8 mouse cellular contexts compared by ENCODE assay signal in genomic region chr9:75541497-75541896, GRCm38 (mm10). TPM values are rescaled to one million over a fixed set of nuclear protein-coding genes. Genes with fewer than 3 reads are reported as not detected.
DNase-seq lines count a peak whose midpoint lies in the region; ATAC-seq lines count a peak whose summit lies in the region.

No protein-coding gene starts in this region.

- no peak overlapping the region for H3K9ac ChIP-seq in heart, embryonic 15.5 days

- H3K4me3 ChIP-seq in heart, embryonic 15.5 days, result no peak overlapping the region

- peak overlapping the region; percentile 47 for H3K27ac ChIP-seq in heart, embryonic 15.5 days

- no peak for ATAC-seq in heart, embryonic 15.5 days (replicated peaks; ENCODE audit: insufficient number of reproducible peaks, insufficient read depth, low FRiP score, low read depth)

- H3K36me3 ChIP-seq in heart, embryonic 15.5 days, result no peaks in the 10 kb centered on the region

- H3K4me2 ChIP-seq in heart, embryonic 15.5 days, result peak overlapping the region; percentile 22; the same call in 1 of the 2 replicates

- peak; percentile 17 for DNase-seq in kidney, adult 18-20 months
- DNase-seq in kidney, postnatal 25 days, result no peak
- peak; percentile 53 for DNase-seq in lung, postnatal 10 days
- DNase-seq in thymus, postnatal 10 days (ENCODE audit: low spot score in 2 of 2), result peak; percentile 26 to 28
- DNase-seq in right cerebral cortex, postnatal 25 days, result no peak
- DNase-seq in layer of hippocampus, postnatal 10 days (ENCODE audit: low spot score in 2 of 2), result no peak
- no peak for DNase-seq in gastrocnemius, adult 18-20 months (ENCODE audit: low spot score)

- no peaks in the 10 kb centered on the region for H3K27me3 ChIP-seq in heart, embryonic 15.5 days

- 6% methylated on average over 5 of the region's 5 CpGs for WGBS in heart, embryonic 15.5 days

- no peaks in the 10 kb centered on the region for H3K9me3 ChIP-seq in heart, embryonic 15.5 days (replicated peaks)

- peaks cover 23% of the 10 kb centered on the region for H3K4me1 ChIP-seq in heart, embryonic 15.5 days (replicated peaks)

RNA-seq across cellular contexts. Expression of gene Tmod3, which starts 18.0 kb away (rescaled TPM):
- polyA plus RNA-seq in heart, embryonic 15.5 days (2015; fragmentation: Nextera tagmentation; extraction: Ambion mirVana), result 73.7 and 85.0 TPM in 2 replicates
- 10 to 100 TPM; 68.7 to 70.2 TPM for total RNA-seq in layer of hippocampus, postnatal 10 days (2021)
- total RNA-seq in gastrocnemius, adult 18-20 months (2021), result 10 to 100 TPM; 14.2 to 26.3 TPM

Comparison
In these comparisons a context has a peak if more than half of its experiments do, and no peak if none do; other contexts are left out.
1. DNase-seq: peak in kidney, adult 18-20 months (single experiment), lung, postnatal 10 days (single experiment) and thymus, postnatal 10 days (2 of 2); none in kidney, postnatal 25 days (0 of 2), right cerebral cortex, postnatal 25 days (single experiment), layer of hippocampus, postnatal 10 days (0 of 2) and gastrocnemius, adult 18-20 months (single experiment).